10 mouse cellular contexts compared by ENCODE assay signal in the genomic region with DNA sequence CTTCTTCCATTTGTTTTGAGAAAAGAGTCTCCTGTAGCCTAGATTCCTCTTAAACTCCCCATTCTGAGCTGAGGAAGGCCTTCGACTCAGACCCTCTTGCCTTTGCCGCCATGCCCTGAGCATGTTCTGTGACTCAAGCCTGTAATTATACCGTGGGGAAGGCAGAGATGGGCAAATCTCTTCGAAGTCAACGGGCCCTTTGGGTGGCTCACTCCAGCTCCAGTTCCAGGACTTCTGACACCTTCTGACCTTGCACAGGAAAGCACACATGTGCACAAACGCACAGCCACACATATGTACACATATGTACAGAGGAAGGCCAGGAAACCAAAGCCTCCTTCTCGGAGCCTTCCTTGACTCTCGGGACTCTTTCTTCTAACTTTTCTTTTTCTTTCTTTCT. TPM values are rescaled to one million over a fixed set of nuclear protein-coding genes. Genes with fewer than 3 reads are reported as not detected.
DNase-seq lines count a peak whose midpoint lies in the region; ATAC-seq and TF ChIP-seq lines count a peak whose summit lies in the region.
"Had no signal": no experiment of that assay in that cellular context is flagged by ENCODE, and none has a peak within 500 bp of the region (broad histone marks: within the 10 kb centered on the region; RNA-seq: fewer than 3 reads in every experiment).

No protein-coding gene starts in this region.

- no peak overlapping the region for H3K4me2 ChIP-seq in stomach, embryonic 14.5 days (replicated peaks; ENCODE audit: low read depth, low read length)
- H3K4me2 ChIP-seq: midbrain, embryonic 12.5 days had no signal

- peaks cover 9% of the 10 kb centered on the region for H3K4me1 ChIP-seq in heart, adult 2 months (ENCODE audit: control insufficient read depth, insufficient read depth, low read length)
- H3K4me1 ChIP-seq in stomach, embryonic 14.5 days (ENCODE audit: control insufficient read depth, insufficient read depth, low read length): 0 out of 2 replicates have a peak, but pooled peaks cover 3% of the 10 kb centered on the region

- H3K27me3 ChIP-seq in heart, adult 2 months (ENCODE audit: control insufficient read depth, insufficient read depth, low read length): no peaks in the 10 kb centered on the region
- H3K27me3 ChIP-seq in stomach, embryonic 14.5 days (ENCODE audit: control insufficient read depth, insufficient read depth, low read length): no peaks in the 10 kb centered on the region
- H3K27me3 ChIP-seq: midbrain, embryonic 12.5 days had no signal

- TF ChIP-seq EP300 in heart, adult 2 months (IDR thresholded peaks at IDR 0.05; ENCODE audit: insufficient read depth, low read depth, low read length): no peak

- no peaks in the 10 kb centered on the region for H3K9me3 ChIP-seq in stomach, embryonic 14.5 days (ENCODE audit: control insufficient read depth, low read depth, low read length)
- H3K9me3 ChIP-seq: midbrain, embryonic 12.5 days had no signal

- no peak for TF ChIP-seq CTCF in heart, adult 2 months (IDR thresholded peaks at IDR 0.05)
- TF ChIP-seq CTCF in layer of hippocampus, adult 2 months (conservative IDR thresholded peaks at IDR 0.05): no peak

- H3K79me2 ChIP-seq in heart, adult 2 months (replicated peaks; ENCODE audit: control insufficient read depth, insufficient read depth, low read length): no peaks in the 10 kb centered on the region

- no peak overlapping the region for H3K9ac ChIP-seq in heart, adult 2 months (ENCODE audit: low read depth, low read length)
- H3K9ac ChIP-seq in stomach, embryonic 14.5 days (replicated peaks; ENCODE audit: low read depth, low read length): no peak overlapping the region
- H3K9ac ChIP-seq: midbrain, embryonic 12.5 days had no signal

- H3K27ac ChIP-seq in heart, adult 2 months: peak overlapping the region; percentile 83
- H3K27ac ChIP-seq in layer of hippocampus, adult 2 months: peak overlapping the region; percentile 62
- H3K27ac ChIP-seq in stomach, embryonic 14.5 days (ENCODE audit: low read length): peak overlapping the region; percentile 59; the same call in 1 of the 2 replicates
- H3K27ac ChIP-seq: midbrain, embryonic 12.5 days had no signal

- DNase-seq in heart, adult 2 months: no peak
- DNase-seq in heart, postnatal 14 days: no peak
- DNase-seq in layer of hippocampus, adult 2 months (ENCODE audit: low spot score in 2 of 2): no peak
- no peak for DNase-seq in layer of hippocampus, postnatal 14 days (ENCODE audit: low spot score in 2 of 2)
- DNase-seq in induced T-regulatory cell, adult 2 months (ENCODE audit: low read depth): peak; percentile 69
- DNase-seq in cerebellum, postnatal 10 days: no peak
- DNase-seq: gastrocnemius, postnatal 10 days had no signal

- intact Hi-C loops in heart, adult 2 months (cut with DNase I): no loop called here
- intact Hi-C loops in heart, postnatal 14 days (cut with DNase I): no loop called here

- WGBS in heart, adult 2 months: 73% methylated on average over 8 of the region's 8 CpGs
- WGBS in stomach, embryonic 14.5 days: 74% methylated on average over 8 of the region's 8 CpGs

- no peak for ATAC-seq in stomach, embryonic 14.5 days (ENCODE audit: insufficient number of reproducible peaks, insufficient read depth, low FRiP score, low read depth)
- no peak for ATAC-seq in megakaryocyte progenitor cell, adult 5-6 weeks (replicated peaks; ENCODE audit: poor library complexity)

- no peak for TF ChIP-seq POLR2A in heart, adult 2 months (IDR thresholded peaks at IDR 0.05; ENCODE audit: insufficient read depth, low read depth, low read length)

- H3K36me3 ChIP-seq in heart, adult 2 months (ENCODE audit: control insufficient read depth, insufficient read depth, low read length): no peaks in the 10 kb centered on the region
- H3K36me3 ChIP-seq in stomach, embryonic 14.5 days (ENCODE audit: control insufficient read depth, insufficient read depth, low read length): no peaks in the 10 kb centered on the region
- H3K36me3 ChIP-seq: midbrain, embryonic 12.5 days had no signal

- H3K4me3 ChIP-seq in heart, adult 2 months: no peak overlapping the region
- no peak overlapping the region for H3K4me3 ChIP-seq in layer of hippocampus, adult 2 months
- H3K4me3 ChIP-seq in stomach, embryonic 14.5 days (ENCODE audit: low read depth, low read length): no peak overlapping the region
- H3K4me3 ChIP-seq: midbrain, embryonic 12.5 days had no signal

RNA-seq across cellular contexts. Expression of gene Ncoa3, which starts 37.0 kb away (rescaled TPM):
- 10 to 100 TPM; 29.1 to 32.1 TPM for total RNA-seq in heart, adult 2 months (2021)
- 20.1 and 25.7 TPM in 2 replicates for polyA plus RNA-seq in heart, adult 2 months (2012; rRNA removed)
- total RNA-seq in heart, postnatal 14 days (2021): 10 to 100 TPM; 28.7 to 31.5 TPM
- 10 to 100 TPM; 27.8 to 37.7 TPM for total RNA-seq in layer of hippocampus, adult 2 months (2021)
- 10 to 100 TPM; 32.0 to 32.6 TPM for total RNA-seq in layer of hippocampus, postnatal 14 days (2021)
- polyA plus RNA-seq in stomach, embryonic 14.5 days (2014; fragmentation: Nextera tagmentation; extraction: Ambion mirVana): 22.8 and 25.7 TPM in 2 replicates
- 16.2 and 17.7 TPM in 2 replicates for total RNA-seq in megakaryocyte progenitor cell, adult 5-6 weeks (2015)
- 12.0 and 18.2 TPM in 2 replicates for total RNA-seq in megakaryocyte progenitor cell, adult 5-6 weeks (2017)

RNA-seq across cellular contexts. Expression of gene Zmynd8, which starts 56.6 kb away (rescaled TPM):
- total RNA-seq in heart, adult 2 months (2021): 10 to 100 TPM; 44.4 to 47.2 TPM
- polyA plus RNA-seq in heart, adult 2 months (2012; rRNA removed): 20.4 and 31.2 TPM in 2 replicates
- total RNA-seq in heart, postnatal 14 days (2021): 10 to 100 TPM; 52.0 to 52.5 TPM
- total RNA-seq in layer of hippocampus, adult 2 months (2021): 100 to 1,000 TPM; 173 to 186 TPM
- 100 to 1,000 TPM; 138 to 143 TPM for total RNA-seq in layer of hippocampus, postnatal 14 days (2021)
- polyA plus RNA-seq in stomach, embryonic 14.5 days (2014; fragmentation: Nextera tagmentation; extraction: Ambion mirVana): 53.1 and 57.6 TPM in 2 replicates
- total RNA-seq in megakaryocyte progenitor cell, adult 5-6 weeks (2015): 44.6 and 49.9 TPM in 2 replicates
- 32.1 and 35.8 TPM in 2 replicates for total RNA-seq in megakaryocyte progenitor cell, adult 5-6 weeks (2017)
